In genomic region chr19:55159826-55160225, GRCm38 (mm10) we compare ENCODE assay signal across 28 mouse cellular contexts. TPM values are rescaled to one million over a fixed set of nuclear protein-coding genes. Genes with fewer than 3 reads are reported as not detected.
"Had no signal": no experiment of that assay in that cellular context is flagged by ENCODE, and none has a peak within 500 bp of the region (broad histone marks: within the 10 kb centered on the region; RNA-seq: fewer than 3 reads in every experiment).

No protein-coding gene starts in this region.

- H3K27me3 ChIP-seq: heart, embryonic 12.5 days; hindbrain, embryonic 12.5 days; intestine, embryonic 15.5 days; limb, embryonic 12.5 days had no signal

- H3K9me3 ChIP-seq: heart, embryonic 10.5 days; heart, embryonic 12.5 days; hindbrain, embryonic 10.5 days; hindbrain, embryonic 12.5 days; intestine, embryonic 15.5 days; limb, embryonic 10.5 days; limb, embryonic 12.5 days had no signal

- H3K4me2 ChIP-seq: heart, embryonic 12.5 days; hindbrain, embryonic 12.5 days; hindbrain, embryonic 14.5 days; intestine, embryonic 15.5 days; limb, embryonic 12.5 days had no signal

- H3K36me3 ChIP-seq: heart, embryonic 10.5 days; heart, embryonic 12.5 days; hindbrain, embryonic 10.5 days; hindbrain, embryonic 12.5 days; intestine, embryonic 15.5 days; limb, embryonic 10.5 days; limb, embryonic 12.5 days had no signal

- H3K4me1 ChIP-seq: heart, embryonic 12.5 days; hindbrain, embryonic 12.5 days; intestine, embryonic 15.5 days; limb, embryonic 10.5 days; limb, embryonic 12.5 days had no signal

- H3K27ac ChIP-seq: gastrocnemius, adult 2 months; heart, embryonic 10.5 days; hindbrain, embryonic 10.5 days; hindbrain, embryonic 12.5 days; hindbrain, embryonic 14.5 days; intestine, embryonic 15.5 days; left cerebral cortex, adult 2 months; limb, embryonic 10.5 days; limb, embryonic 12.5 days had no signal

- H3K9ac ChIP-seq: heart, embryonic 12.5 days; hindbrain, embryonic 12.5 days; hindbrain, embryonic 14.5 days; intestine, embryonic 15.5 days; limb, embryonic 12.5 days had no signal

- ATAC-seq: forebrain, embryonic 16.5 days; hindbrain, embryonic 16.5 days; inflammation-experienced regulatory T-cells, adult 6 months; intestine, embryonic 15.5 days; intestine, postnatal 0 days had no signal

- DNase-seq: gastrocnemius, adult 2 months; gastrocnemius, postnatal 10 days; gastrocnemius, postnatal 25 days; heart, adult 18-20 months; heart, postnatal 10 days; heart, postnatal 4 days; kidney, adult 2 months; kidney, postnatal 36 days; liver had no signal

- H3K4me3 ChIP-seq: gastrocnemius, adult 2 months; heart, embryonic 10.5 days; heart, embryonic 12.5 days; hindbrain, embryonic 10.5 days; hindbrain, embryonic 12.5 days; intestine, embryonic 15.5 days; layer of hippocampus, adult 2 months; left cerebral cortex, adult 2 months; limb, embryonic 10.5 days; limb, embryonic 12.5 days had no signal

RNA-seq across cellular contexts. Expression of gene Tectb, which starts 20.7 kb away (rescaled TPM):
- polyA plus RNA-seq: forebrain, embryonic 16.5 days; heart, embryonic 12.5 days; heart, embryonic 14.5 days; heart, embryonic 16.5 days; hindbrain, embryonic 10.5 days; hindbrain, embryonic 16.5 days; inflammation-experienced regulatory T-cells, adult 6 months; intestine, postnatal 0 days; kidney, embryonic 14.5 days; kidney, embryonic 16.5 days; limb, embryonic 10.5 days; limb, embryonic 12.5 days; limb, embryonic 14.5 days had no signal
